Mouse (Mus musculus) heart, postnatal 0 days (tissue): Measurements from ENCODE around the gene Tmem63b.

Source experiments
- CTCF ChIP-seq: IDR thresholded peaks from 2 replicates; pipeline ENCODE4 v1.5.1; 2016; ENCODE audit warnings: antibody characterized with exemption, control low read depth, low read depth
- EP300 ChIP-seq: IDR thresholded peaks from 2 replicates; pipeline ENCODE4 v1.6.1; 2016; ENCODE audit warnings: antibody characterized with exemption, low read depth

- 0 out of 2 replicates have a peak, but pooled peaks have one; percentile 12 for TF ChIP-seq CTCF
- TF ChIP-seq EP300, result no peak
Observed at GRCm38 (mm10) chr17:45734333-45734732, 47.6 kb upstream of the Tmem63b start.
